Mouse (Mus musculus) yolk sac, embryonic 10.5 days (tissue): ENCODE measurements around the gene D230025D16Rik.
A peak's percentile ranks its signal among the peaks of the same experiment; 100 is the strongest.
"Not testable (repeated sequence)": the region's sequence is repeated elsewhere in the genome, so short reads cannot be mapped to it uniquely, and the experiment has no call there.

Experiments used
- DNase-seq: peaks from one replicate; pipeline ENCODE4 v3.0.0-alpha.2; 2017; ENCODE audit warnings: low spot score

Gene D230025D16Rik

DNA sequence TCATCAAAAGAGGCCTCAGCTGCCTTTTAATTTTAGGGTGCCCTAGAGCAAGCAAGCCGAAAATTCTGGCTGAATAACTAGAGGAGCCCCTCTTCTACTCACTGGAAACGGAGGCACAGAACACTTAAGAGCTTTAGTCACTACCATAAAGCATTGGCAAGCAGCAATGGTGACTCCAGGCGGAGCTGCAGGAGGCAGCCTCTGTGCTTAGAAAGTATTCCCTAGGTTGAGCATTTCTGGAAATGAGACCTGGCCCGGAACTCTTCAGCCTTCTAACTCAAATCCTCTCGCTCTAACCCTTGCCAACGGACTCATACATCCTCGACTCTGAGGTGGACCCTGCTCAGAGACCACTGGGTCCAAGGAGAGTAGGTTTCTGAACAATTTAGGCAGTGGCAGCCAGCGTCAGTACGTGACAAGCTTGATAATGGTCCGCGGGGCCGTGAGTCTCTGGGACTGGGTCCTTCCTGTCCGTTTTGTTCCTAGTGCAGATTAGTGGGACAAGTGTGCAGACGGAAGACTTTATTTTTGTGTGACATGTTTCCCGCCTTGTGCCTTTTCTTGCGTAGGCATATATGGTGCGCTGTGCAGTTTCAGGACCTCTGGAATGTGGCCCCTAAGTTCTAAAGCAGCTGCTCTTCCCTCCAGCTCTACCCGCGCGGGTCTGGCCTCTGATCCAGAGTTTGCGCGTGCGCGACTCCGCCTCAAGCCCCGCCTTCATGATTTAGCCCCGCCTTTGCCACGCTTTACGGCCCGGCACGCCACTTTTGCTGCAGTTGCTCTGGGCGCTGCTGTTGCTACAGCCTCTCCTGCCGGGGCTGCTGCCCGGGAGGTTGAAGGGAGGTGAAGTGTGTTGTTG lies at the start of gene D230025D16Rik:
Gene D230025D16Rik, plus strand, starts transcription at position 733 of the 859 bp plus-strand sequence.
- peak; percentile 97 for DNase-seq

DNA sequence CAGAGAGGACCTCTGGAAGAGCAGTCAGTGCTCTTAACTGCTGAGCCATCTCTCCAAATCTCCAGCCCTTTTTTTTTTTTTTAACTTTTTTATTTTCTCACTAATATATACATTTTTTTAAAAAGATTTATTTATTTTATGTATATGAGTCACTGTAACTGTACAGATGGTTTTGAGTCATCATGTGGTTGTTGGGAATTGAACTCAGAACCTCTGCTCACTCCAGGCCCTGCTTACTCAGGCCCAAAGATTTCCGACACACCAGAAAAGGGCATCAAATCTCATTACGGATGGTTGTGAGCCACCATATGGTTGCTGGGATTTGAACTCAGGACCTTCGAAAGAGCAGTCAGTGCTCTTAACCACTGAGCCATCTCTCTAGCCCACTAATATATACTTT lies 49.7 kb upstream of the D230025D16Rik start:
- DNase-seq, result not testable (repeated sequence)

DNA sequence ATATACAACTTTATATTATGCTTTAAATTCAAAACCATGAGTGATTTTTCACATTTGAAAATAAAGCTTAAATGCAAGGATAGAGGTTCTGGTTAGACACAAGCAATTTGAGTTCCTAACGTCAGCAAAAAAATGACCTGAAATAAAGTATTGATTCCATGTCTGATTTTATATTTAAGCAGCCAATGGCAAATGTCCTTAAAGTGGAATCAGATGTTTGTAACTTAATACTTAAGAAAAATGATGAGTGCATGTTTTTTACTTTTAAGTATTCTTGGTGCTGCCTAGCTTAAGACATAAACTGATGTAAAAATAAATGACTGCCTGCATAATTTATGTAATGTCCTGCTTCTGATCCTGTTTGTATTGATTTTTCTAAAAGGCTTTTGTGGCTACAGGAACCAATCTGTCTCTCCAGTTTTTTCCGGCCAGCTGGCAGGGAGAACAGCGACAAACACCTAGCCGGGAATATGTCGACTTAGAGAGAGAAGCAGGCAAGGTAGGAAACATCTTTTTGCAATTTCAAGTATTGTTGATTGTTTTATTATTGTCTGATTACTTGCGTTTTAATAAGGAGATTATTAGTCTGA lies 46.6 kb upstream of the D230025D16Rik start:
- DNase-seq, result no peak

DNA sequence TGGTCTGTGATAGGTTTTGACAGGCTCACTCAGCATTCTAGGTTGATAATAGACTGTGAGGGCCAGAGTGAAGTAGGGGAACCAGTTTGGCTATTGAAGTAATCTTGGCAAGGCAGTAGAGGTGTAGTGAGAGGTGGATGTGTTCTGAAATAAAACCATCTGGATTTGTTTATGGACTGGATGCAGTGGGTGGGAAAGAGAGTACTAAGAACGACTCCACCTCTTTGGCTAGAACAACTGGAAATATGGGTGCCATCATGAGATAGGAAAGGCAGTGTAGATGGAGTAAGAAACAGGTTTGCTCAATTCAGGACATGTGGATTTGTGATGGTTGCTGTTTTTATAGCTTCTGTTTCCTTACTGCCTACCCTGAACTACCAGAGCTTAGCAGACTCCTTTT lies 42.7 kb upstream of the D230025D16Rik start:
- no peak for DNase-seq

DNA sequence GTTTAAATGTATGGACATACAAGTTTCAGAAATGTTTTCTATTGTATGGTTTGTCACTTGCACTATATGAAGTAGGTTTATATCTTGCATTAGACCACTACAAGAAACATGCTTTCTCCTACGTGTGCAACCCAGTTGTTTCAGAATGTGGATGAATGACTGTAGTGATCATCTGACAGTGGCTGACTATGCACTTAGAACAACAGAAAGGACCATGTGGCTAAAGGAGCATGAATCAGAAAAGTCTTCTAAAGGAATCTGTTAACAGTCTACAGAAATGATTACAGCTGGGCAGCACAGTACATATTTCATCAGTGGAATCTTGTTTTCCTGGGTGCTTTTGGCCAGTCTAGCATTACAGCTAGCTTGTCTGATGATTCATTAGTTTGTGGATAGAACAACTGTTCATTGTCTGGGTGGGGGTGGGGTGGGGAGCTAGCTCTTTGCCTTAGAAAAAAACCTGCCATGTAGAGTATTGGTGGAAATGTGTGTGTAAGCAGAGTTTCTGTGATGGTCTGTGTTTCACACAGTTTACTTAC lies 38.4 kb upstream of the D230025D16Rik start:
- DNase-seq, result no peak

DNA sequence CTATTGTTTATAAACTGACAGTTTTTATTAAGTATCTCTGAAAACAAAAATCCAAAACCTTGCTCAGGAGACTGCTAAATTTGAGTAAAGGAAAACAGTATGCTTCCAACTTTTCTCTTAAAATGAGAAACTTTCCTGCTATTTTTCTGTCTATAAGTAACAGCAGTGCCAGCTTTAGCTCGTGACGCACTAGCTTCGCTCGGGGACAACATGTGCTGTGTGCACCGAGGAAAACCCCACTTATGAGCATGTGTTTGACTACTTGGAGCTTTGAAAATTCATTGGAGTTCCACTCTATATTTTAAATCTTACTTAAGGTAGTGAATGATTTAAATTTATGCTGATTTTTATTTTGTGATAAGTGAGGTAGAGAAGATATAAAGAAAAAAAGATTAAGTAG lies 32.8 kb upstream of the D230025D16Rik start:
- DNase-seq, result no peak

DNA sequence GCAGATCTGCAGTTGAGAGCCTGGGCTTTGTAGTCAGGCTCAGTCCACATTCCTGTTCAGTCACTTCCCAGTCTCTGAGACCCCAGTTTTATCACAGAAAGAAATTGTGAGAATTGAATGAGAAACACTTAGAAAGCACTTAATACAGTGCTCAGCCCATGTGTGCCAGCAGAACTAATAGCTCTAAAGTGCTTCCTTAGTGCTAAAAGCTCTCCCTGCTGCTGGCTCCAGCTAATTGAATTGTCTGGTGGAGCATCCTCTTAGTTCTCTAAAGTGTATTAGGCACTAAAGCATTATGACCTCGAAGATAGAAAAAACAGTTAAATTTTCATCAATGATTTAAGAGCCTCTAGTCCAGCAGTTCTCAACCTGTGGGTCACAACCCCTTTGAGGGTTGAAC lies 19.2 kb upstream of the D230025D16Rik start:
- no peak for DNase-seq

DNA sequence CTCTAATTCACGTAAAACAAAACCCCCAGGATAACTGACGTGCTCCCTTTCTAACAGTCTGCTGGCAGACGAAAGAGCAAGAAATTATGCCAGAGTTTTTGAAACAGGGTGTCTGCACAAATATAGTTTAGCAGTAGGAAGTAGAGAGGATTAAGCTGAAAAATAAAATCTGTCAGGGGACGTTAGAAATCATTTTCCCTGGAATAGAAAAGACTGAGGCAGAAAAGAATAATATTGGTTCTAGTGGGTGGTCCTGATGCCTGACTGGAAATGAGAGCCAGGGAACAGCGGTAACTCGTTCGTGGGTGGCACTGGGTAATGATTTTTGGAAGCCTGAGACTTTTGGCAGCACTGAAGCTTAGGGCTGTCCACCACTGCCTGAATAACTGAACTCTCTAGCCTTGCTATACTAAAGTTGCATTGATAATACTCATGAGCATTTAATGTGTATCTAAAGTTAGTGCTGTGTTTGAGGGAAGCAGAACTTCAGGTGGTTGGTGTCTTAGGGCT lies 18.1 kb upstream of the D230025D16Rik start:
- DNase-seq, result no peak

DNA sequence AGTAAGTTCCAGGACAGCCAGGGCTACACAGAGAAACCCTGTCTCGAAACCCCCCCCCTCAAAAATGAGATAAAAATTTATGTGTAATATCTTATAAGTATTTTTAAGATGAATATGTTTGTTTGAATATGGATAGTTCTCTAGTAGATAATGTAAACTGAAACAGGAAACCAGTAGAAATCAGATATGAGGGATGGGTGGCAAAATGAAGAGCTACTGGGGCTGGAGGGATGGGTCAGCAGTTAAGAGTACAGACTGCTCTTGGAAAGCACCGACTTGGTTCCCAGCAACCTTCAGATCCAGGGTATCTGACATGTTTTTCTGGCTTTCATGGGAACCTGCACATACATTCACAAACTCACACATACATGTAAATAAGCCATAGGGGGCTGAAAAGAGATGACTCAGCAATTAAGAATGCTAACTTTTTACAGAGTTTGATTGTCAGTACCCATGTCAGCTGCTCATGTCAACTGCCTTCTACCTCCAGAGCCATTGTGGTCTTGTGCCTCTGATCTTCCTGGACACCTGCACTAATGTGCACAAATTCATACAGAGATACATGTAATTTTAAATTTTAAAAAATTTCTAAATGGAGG lies 17.2 kb upstream of the D230025D16Rik start:
- DNase-seq, result no peak

DNA sequence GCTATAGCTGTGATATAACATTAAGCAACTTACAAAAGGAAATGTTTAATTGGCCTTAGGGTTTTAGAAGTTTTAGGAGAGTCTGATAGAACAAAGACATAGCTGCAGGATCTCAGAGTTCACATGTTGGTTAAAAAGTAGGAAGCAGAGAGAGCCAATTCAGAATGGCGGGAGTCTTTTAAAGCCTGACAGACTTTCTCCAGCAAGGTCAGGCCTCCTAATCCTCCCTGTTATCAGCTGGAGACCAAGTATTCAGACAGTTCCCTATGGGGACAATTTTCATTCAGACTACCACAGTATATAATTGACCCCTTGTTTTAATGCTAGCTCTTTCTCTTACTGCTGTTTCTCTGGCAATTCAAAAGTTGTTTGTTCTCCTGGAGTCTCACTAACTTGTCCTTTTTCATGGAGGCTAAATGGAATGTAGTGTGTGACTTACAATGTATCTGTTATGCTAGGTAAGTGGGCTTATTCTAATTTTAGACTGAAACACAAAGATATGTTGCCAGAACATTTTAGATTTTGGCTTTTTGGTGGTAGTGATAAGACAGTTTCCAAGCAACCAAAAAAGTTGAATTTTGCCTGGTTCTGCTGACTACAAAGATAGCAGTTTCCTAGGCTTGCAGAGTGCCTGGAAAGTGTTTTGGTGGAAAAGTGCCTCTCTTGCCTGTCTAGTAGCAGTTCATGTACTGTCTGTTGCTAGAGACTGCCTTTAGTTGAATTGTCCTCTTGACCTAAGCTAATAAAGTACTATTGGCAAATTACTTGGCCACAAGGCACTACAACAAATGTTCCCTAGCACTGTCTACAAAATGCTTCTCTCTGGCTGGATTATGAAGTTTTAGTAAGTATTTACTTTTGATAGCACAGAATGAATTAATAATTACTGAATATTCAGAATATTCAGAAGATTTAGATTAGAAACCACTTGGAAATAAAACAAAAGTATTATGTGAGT lies 15.5 kb upstream of the D230025D16Rik start:
- no peak for DNase-seq

DNA sequence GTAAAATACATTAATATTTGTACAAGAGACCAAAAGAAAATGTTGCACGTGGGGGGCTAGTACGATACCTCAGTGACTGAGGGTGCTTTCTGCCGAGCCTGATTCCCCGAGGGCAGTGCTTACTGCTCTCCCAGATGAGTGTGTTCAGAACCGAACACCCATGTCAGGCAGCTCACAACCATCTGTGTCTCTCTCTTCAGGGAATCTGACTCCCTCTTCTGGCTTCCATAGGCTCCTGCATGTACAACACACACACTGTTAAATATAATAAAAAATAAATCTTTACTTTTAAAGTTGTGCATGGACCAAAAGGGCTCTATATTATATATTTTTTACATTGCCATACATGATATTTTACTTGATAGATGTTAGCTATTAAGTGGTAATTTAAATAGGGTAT lies 10.8 kb upstream of the D230025D16Rik start:
- no peak for DNase-seq

DNA sequence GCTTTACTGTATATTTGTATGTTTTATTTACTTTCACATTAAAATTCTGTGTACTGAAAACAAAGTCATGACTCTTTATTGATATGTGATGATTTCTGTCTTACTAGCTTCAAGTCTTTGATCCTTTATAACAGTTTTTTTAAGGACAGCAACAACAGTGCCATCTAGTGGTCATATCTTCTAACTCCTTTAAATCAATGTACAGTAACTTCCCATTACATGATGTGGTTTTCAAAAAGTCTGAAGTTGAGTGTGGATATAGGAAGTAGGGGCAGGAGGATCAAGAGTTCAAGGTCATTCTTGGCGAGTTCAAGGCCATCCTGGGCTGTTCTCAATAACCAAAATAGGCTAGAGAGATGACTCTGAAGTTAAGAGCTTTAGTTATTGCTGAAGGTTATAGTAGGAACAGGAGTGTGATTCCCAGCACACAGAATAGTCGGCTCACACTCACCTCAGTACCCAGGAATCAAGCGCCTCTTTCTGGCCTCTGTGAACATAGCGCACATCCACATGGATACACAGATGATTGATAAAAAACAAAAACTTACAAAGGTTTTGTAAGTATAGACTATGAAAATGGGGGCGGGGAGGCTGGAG lies 6.9 kb upstream of the D230025D16Rik start:
- DNase-seq, result no peak

DNA sequence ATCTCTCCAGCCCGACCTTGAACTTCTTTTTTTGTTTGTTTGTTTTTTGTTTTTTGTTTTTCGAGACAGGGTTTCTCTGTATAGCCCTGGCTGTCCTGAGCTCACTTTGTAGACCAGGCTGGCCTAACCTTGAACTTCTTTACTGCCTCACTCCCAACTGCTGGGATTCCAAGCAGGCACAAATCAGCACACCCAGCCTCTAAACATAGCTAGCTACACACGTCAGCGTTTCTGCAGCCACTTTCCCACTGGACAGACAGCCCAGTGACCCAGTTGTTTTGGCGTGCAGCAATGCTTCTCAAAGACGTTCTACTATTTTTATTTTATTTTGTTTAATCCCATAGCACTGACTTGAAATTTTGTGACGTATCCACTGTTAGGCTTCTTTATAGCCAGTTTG lies 1.1 kb upstream of the D230025D16Rik start:
- no peak for DNase-seq

DNA sequence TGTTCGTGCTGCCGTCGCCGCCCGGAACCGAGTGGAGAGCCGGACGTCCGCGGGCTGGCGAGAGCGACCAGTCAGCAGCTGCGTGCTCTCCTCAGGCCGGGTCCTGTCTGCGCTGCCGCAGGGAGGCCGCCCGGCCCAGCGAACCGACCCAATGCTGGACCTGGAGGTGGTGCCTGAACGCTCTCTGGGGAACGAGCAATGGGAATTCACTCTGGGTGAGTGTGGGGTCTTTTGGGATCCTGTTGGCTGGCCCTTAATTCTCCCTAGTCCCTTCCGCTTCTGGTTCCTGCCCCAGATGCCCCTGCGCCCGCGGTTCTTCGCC lies 288 bp downstream of the D230025D16Rik start:
- no peak for DNase-seq

DNA sequence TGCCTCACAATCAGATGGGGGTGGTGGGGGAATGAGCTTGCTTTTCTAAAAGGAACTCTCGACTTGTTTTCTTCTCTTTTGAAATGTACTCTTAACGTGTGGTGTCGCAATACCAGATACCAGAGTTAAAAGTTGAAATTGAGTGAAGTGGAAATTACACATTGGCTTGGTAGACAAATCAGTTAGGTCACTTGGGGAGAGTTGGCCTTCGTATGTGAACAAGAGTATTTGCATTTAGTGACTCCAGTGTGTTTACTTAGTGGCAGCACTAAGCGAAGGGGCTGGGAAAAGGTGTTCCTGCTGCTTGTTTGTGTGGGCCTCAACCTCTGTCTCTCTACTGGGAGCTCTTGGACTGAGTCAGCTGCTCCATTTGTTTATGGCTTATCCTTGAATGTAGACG lies 972 bp downstream of the D230025D16Rik start:
- DNase-seq, result peak; percentile 73

DNA sequence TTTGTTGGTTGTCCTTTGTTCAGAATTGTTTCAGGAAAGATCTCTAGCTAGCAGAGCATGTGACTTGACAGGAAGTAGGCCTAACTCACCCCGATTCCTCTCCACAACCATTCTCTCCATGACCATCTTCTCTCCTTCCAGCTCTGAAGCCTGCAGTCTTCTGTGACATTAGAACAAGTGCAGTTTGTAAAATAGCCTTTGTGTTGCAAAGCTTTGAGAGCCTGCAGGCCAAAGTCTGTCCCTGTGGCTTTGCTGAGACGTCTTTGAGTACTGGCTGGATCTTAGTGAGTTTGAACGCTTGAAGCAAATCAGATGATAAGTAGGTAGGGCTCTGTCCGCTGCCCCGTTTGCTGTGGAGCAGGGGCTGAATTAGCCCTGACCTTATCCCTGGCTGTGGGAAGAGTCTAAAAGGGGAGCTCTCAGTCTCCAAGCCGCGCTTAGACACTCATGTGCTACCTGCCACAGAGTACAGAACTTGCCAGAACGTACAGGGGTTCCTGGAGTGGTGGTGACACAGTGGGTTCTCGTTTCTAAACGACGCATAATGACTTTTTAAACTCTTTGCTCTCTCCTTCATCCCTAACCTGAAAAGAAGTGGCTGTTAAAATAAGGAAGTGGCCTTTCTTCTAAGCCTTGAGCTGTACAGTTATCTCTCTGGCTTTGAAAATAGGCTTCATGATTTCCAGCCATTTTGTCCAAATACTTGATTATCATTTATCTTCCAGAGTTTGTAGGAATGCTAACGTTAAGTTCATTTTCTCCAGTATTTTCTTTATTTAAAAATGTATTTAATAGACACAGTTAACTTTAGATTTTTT lies 6.8 kb downstream of the D230025D16Rik start:
- DNase-seq, result no peak

DNA sequence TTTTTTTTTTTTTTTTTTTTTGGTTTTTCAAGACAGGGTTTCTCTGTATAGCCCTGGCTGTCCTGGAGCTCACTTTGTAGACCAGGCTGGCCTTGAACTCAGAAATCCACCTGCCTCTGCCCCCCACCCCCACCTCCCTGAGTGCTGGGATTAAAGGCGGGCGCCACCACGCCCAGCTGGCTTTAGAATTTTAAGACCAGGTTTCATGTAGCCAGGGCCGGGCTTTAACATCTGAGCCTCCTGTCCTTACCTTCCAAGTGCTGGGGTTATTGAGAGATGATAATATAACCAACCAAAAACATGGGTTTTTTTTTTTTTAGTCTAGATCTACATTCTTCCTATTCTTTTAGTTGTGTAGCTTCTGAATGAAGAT lies 7.4 kb downstream of the D230025D16Rik start:
- DNase-seq, result not testable (repeated sequence)

DNA sequence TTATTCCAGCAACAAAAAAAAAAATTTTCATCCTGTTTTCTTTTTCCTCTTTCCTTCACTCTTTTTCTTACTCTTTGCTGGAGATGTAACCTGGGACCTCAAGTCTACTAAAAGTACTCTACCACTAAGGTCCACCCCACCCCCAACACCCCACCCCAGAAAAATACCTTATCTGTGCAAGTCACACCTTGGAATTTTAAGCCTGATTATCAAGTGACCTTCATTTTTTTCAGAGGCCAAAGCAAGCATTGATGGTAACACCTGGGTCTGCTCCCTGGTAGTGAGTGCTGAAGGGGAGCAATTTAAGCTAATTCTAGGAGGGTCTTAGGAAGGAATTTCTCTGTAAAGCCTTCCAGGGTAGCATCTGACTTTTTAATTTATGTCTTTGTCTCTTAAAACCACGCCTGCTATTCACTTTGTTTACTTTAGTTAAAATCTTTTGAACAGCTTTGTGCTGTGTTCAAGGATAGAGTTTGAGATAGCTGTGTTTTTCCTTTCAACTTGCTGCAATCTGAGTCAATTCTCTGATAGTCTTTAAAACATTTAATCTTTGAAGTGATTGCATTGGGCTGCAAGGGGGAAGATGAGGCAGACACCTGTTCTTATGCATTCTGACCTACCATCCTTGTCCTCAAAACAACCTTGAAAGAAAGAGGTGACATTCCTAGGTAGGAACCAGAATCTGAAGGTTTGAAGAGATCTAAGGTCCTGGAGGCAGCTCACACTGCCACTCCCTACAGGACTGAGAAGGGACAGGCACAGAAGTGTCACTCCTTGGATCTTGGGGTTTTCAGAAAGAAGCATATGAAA lies 8.4 kb downstream of the D230025D16Rik start:
- no peak for DNase-seq

DNA sequence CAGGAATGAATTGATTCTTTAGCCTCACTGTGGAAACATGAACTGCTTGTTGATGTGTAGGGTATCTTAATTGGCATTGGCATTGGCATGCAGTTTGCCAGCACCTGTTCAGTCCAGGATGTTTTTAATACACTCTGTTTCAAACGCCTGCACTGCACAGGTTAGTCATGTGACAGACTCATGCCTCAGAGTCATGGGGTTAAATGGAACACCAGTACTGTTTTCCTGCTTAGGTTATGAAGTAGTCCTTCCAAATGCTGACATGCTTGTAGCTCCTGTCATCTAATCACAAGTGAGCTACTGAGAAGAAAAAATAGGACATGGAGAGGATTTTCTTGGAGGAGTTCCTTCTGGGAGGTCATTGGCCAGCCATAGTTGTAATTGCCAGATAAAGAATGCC lies 10.3 kb downstream of the D230025D16Rik start:
- no peak for DNase-seq
